Mouse (Mus musculus): Measurements from ENCODE around the gene Cmtm4. TPM values are rescaled to one million over a fixed set of nuclear protein-coding genes. Genes with fewer than 3 reads are reported as not detected.
"Not testable (repeated sequence)": the region's sequence is repeated elsewhere in the genome, so short reads cannot be mapped to it uniquely, and the experiment has no call there.

Gene Cmtm4
- total RNA-seq, 2 experiments from 2014 or later, result 10.5 to 10.6 TPM

GRCm38 (mm10) chr8:104308341-104308740 is 87.3 kb downstream of the Cmtm4 start:
- DNase-seq (ENCODE audit: low spot score); intact Hi-C loops (cut with DNase I): not testable (repeated sequence)

- DNase-seq (ENCODE audit: low spot score), result no peak
- intact Hi-C loops (cut with DNase I), result no loop called here
Measured at GRCm38 (mm10) chr8:104304962-104305361, 90.6 kb downstream of the Cmtm4 start.

- DNase-seq (ENCODE audit: low spot score); intact Hi-C loops (cut with DNase I): not testable (repeated sequence)
Measured at GRCm38 (mm10) chr8:104302536-104302935, 93.1 kb downstream of the Cmtm4 start.

- intact Hi-C loops (cut with DNase I); DNase-seq (ENCODE audit: low spot score): not testable (repeated sequence)
Measured at GRCm38 (mm10) chr8:104301577-104301976, 94.0 kb downstream of the Cmtm4 start.

Other genes with a start within 250 kb of the Cmtm4 start
- 1 to 10 TPM in 1 of 2 experiments, under 1 TPM in 1; 0.98 to 1.2 TPM for gene Bean1, start 225.4 kb downstream of the Cmtm4 start, total RNA-seq (2021)
- gene Tk2, start 147.2 kb downstream of the Cmtm4 start, total RNA-seq (2021), result 1 to 10 TPM; 7.1 to 7.3 TPM
- gene Cklf, start 144.9 kb downstream of the Cmtm4 start, total RNA-seq (2021), result 1 to 10 TPM; 4.7 to 5.0 TPM
- gene Cmtm2a, start 102.6 kb downstream of the Cmtm4 start, total RNA-seq (2021), result not detected
- gene Gm45711, start 85.7 kb downstream of the Cmtm4 start, total RNA-seq (2021), result not detected
- gene Cmtm1, start 85.7 kb downstream of the Cmtm4 start, total RNA-seq (2021), result not detected
- not detected for gene Gm11020, start 74.2 kb downstream of the Cmtm4 start, total RNA-seq (2021)
- not detected for gene Cmtm2b, start 73.6 kb downstream of the Cmtm4 start, total RNA-seq (2021)
- 10 to 100 TPM; 14.6 to 19.4 TPM for gene Cmtm3, start 56.4 kb downstream of the Cmtm4 start, total RNA-seq (2021)
- 100 to 1,000 TPM in 1 of 2 experiments, 10 to 100 TPM in 1; 93.5 to 104 TPM for gene Dync1li2, start 47.2 kb upstream of the Cmtm4 start, total RNA-seq (2021)
- not detected for gene Terb1, start 114.1 kb upstream of the Cmtm4 start, total RNA-seq (2021)
- 10 to 100 TPM; 29.6 to 30.5 TPM for gene Nae1, start 138.8 kb upstream of the Cmtm4 start, total RNA-seq (2021)
- 1 to 10 TPM; 2.9 to 3.4 TPM for gene Car7, start 138.9 kb upstream of the Cmtm4 start, total RNA-seq (2021)
- 10 to 100 TPM; 20.1 to 29.0 TPM for gene Pdp2, start 195.6 kb upstream of the Cmtm4 start, total RNA-seq (2021)
- 1 to 10 TPM; 2.4 to 3.1 TPM for gene Cdh16, start 228.6 kb upstream of the Cmtm4 start, total RNA-seq (2021)
- 100 to 1,000 TPM; 323 to 376 TPM for gene Rrad, start 235.5 kb upstream of the Cmtm4 start, total RNA-seq (2021)
- gene Ciao2b, start 246.2 kb upstream of the Cmtm4 start, total RNA-seq (2021), result 10 to 100 TPM; 58.7 to 66.5 TPM

Data from heart, postnatal 25 days (tissue).